Mouse (Mus musculus) embryonic facial prominence, embryonic 14.5 days (tissue): ENCODE data around the gene Bcl7a. TPM values are rescaled to one million over a fixed set of nuclear protein-coding genes. Genes with fewer than 3 reads are reported as not detected.

Experiments used
- ATAC-seq: fragments of 200-750 bp; cut with Nextera tagmentation; 2 replicates; pipeline ENCODE4 v1.8.0; 2017; ENCODE audit warnings: low read depth, moderate number of reproducible peaks, moderate TSS enrichment
- DNase-seq: peaks from one replicate; pipeline ENCODE4 v3.0.0-alpha.2; 2015; ENCODE audit warnings: low spot score
- H3K27ac ChIP-seq: fragments of 300-500 bp; sonication (generic); replicated peaks from 2 replicates; pipeline ENCODE4 v1.5.1; 2014; ENCODE audit warnings: low read depth, mild to moderate bottlenecking, low read length, moderate library complexity
- H3K27me3 ChIP-seq: fragments of 300-500 bp; sonication (generic); replicated peaks from 2 replicates; pipeline ENCODE4 v1.6.1; 2014; ENCODE audit warnings: low read length; ENCODE audit not compliant: control insufficient read depth, insufficient read depth
- H3K36me3 ChIP-seq: fragments of 300-500 bp; sonication (generic); 2 replicates; pipeline ENCODE4 v1.6.1; 2014; ENCODE audit warnings: low read length, mixed read lengths; ENCODE audit not compliant: control insufficient read depth, insufficient read depth
- H3K4me1 ChIP-seq: fragments of 300-500 bp; sonication (generic); 2 replicates; pipeline ENCODE4 v1.6.1; 2014; ENCODE audit warnings: antibody characterized with exemption, low read length; ENCODE audit not compliant: control insufficient read depth, insufficient read depth
- H3K4me2 ChIP-seq: fragments of 300-500 bp; sonication (generic); 2 replicates; pipeline ENCODE4 v1.6.1; 2014; ENCODE audit warnings: low read depth, mild to moderate bottlenecking, low read length, moderate library complexity, mixed read lengths
- H3K4me3 ChIP-seq: fragments of 300-500 bp; sonication (generic); 2 replicates; pipeline ENCODE4 v1.5.1; 2014; ENCODE audit warnings: low read depth, mild to moderate bottlenecking, low read length
- H3K9ac ChIP-seq: fragments of 300-500 bp; sonication (generic); 2 replicates; pipeline ENCODE4 v1.6.1; 2014; ENCODE audit warnings: low read depth, mild to moderate bottlenecking, low read length, moderate library complexity, mixed read lengths
- H3K9me3 ChIP-seq: fragments of 300-500 bp; sonication (generic); 2 replicates; pipeline ENCODE4 v1.6.1; 2016; ENCODE audit warnings: low read length; ENCODE audit not compliant: control insufficient read depth
- WGBS: fragments of 180-500 bp; shearing (Covaris S2); extraction: QIAGEN DNeasy Blood & Tissue Kit; methylation state at CpG from one replicate; pipeline ENCODE4 v1.1.7; 2014; 5-methylcytosine and 5-hydroxymethylcytosine counted together
- polyA plus RNA-seq: library from polyadenylated mRNA; unstranded; fragments of >200 nt; fragmentation: Nextera tagmentation; extraction: Ambion mirVana; gene quantifications from 2 replicates; pipeline ENCODE4 v1.2.1, GENCODE M21; 2014

The Bcl7a gene
- polyA plus RNA-seq = 19.1 and 19.7 TPM in 2 replicates

- WGBS = 2% methylated on average over 36 of the region's 69 CpGs
- Histone ChIP-seq H3K4me3 (peak within 1 kb of the TSS; percentile 94), H3K27me3 (no peaks in the 10 kb centered on the region), H3K9me3 (no peaks in the 10 kb centered on the region), H3K27ac (peak within 1 kb of the TSS; percentile 99), H3K4me1 (peaks cover 19% of the 10 kb centered on the region), H3K4me2 (peak within 1 kb of the TSS; percentile 92), H3K36me3 (peaks cover 3% of the 10 kb centered on the region; the same call in 1 of the 2 replicates), H3K9ac (peak within 1 kb of the TSS; percentile 95)
- DNase-seq = peak; percentile 95
- ATAC-seq = peak; percentile 89
Observed at GRCm38 (mm10) chr5:123343707-123344627, at the start of gene Bcl7a. Gene Bcl7a, plus strand, starts transcription at chr5:123343834.

GRCm38 (mm10) chr5:123294653-123295052 lies 49.0 kb upstream of the Bcl7a start:
- no peaks in the 10 kb centered on the region for H3K36me3 ChIP-seq
- no peak overlapping the region for H3K9ac ChIP-seq
- no peaks in the 10 kb centered on the region for H3K27me3 ChIP-seq
- H3K4me1 ChIP-seq = no peaks in the 10 kb centered on the region
- ATAC-seq (no peak), DNase-seq (peak; percentile 50)
- no peaks in the 10 kb centered on the region for H3K9me3 ChIP-seq
- no peak overlapping the region for H3K4me2 ChIP-seq
- no peak overlapping the region for H3K27ac ChIP-seq
- H3K4me3 ChIP-seq = no peak overlapping the region
- WGBS = 79% methylated on average over 9 of the region's 9 CpGs

- DNase-seq (peak; percentile 31), ATAC-seq (no peak)
- Histone ChIP-seq H3K27me3 (no peaks in the 10 kb centered on the region), H3K4me3 (no peak overlapping the region), H3K36me3 (no peaks in the 10 kb centered on the region), H3K27ac (no peak overlapping the region), H3K4me1 (peaks cover 8% of the 10 kb centered on the region; the same call in 1 of the 2 replicates), H3K4me2 (no peak overlapping the region), H3K9ac (no peak overlapping the region), H3K9me3 (no peaks in the 10 kb centered on the region)
- WGBS = 73% methylated on average over 12 of the region's 12 CpGs
Observed at GRCm38 (mm10) chr5:123296224-123296806, 47.3 kb upstream of the Bcl7a start.

DNA sequence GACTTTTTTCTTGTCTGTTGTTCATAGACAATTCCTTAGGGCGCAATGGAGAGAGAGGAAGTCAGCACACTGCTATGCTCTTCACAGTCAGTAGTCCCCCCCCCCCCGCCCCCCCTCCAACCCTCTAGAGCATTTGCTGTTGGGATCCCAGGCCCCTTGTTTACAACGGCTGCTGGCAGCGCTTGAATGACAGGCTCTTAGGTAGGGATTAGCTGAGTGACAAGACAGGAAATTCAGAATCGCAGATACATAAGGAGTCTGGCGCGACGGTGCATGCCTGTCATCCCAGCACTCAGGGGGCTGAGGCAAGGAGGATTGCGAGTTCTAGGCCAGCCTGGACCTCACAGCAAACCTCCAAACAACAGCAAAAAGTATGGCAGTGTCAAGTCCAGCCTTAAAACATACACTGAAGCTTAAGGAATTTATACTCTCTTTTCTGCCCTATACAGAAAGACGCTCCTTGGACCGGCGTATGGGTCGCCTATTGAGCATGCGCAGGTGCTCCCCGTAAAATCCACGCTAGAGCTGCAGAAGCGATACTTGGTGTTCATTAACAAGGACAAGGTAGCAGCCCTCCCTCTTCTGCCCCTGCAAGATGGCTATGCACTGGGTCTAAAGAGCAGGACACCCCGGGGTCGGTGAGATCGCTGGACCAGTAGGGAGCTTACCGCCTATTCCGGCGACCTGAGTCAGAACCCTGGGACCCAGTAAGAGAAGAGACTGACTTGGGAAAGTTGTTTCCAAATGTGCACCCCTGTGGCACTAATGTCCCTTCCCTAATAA lies 46.5 kb upstream of the Bcl7a start:
- Histone ChIP-seq H3K27me3 (no peaks in the 10 kb centered on the region), H3K9ac (no peak overlapping the region), H3K36me3 (no peaks in the 10 kb centered on the region), H3K4me2 (no peak overlapping the region), H3K4me3 (no peak overlapping the region), H3K27ac (no peak overlapping the region), H3K9me3 (no peaks in the 10 kb centered on the region), H3K4me1 (peaks cover 10% of the 10 kb centered on the region; the same call in 1 of the 2 replicates)
- ATAC-seq (peak; percentile 34), DNase-seq (peak; percentile 48)
- 57% methylated on average over 22 of the region's 23 CpGs for WGBS

- Histone ChIP-seq H3K9ac (no peak overlapping the region), H3K4me2 (no peak overlapping the region), H3K27me3 (no peaks in the 10 kb centered on the region), H3K9me3 (no peaks in the 10 kb centered on the region), H3K4me1 (peaks cover 11% of the 10 kb centered on the region; the same call in 1 of the 2 replicates), H3K27ac (no peak overlapping the region), H3K36me3 (no peaks in the 10 kb centered on the region), H3K4me3 (no peak overlapping the region)
- DNase-seq = no peak
- WGBS = 74% methylated on average over 7 of the region's 7 CpGs
- ATAC-seq = no peak
Observed at GRCm38 (mm10) chr5:123297830-123298229, 45.8 kb upstream of the Bcl7a start.

DNA sequence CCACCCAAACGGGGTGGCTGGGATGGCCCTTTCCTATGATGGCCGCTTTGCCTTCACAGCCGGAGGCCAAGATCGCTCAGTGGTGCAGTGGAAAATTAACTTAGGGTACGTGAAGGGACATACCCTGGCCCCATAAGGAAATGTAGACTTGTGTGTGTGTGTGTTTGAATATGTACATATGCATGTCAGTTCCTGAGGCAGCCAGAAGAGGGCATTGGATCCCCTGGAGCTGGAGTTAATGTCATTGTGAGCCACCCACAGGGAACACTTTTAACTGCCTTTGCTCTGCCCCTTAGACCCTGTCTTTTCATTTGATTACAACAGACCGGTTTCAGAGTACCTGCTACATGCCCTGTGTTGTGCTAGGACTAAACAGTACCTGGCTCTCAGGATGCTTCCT lies 45.1 kb upstream of the Bcl7a start:
- H3K4me2 ChIP-seq = no peak overlapping the region
- WGBS = 86% methylated on average over 6 of the region's 6 CpGs

DNA sequence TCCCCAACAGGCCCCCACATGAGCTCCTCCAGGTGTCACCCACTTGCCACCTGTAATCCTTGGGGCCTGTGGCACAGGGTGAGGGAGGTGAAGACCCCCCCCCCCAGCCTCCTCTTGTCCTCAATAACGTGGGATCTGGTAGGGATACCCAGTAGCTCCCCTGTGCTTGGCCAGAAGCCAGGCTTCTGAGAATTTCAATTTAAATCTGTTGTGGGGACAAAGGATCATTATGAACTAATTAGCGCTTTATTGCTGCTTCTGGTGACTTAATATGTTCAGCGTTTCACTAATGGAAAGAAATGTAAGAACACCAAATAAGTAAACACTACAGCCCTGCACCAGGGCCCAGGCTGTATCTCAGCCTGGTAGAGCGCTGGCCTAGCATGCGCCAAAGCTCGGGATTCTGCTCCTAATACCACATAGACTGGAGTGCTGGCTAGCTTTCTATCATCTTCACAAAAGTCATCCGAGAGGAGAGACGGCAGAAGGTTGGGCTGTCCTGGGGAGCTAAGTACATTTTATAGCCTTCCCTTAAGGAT lies 43.1 kb upstream of the Bcl7a start:
- Histone ChIP-seq H3K4me3 (no peak overlapping the region), H3K4me1 (peaks cover 11% of the 10 kb centered on the region; the same call in 1 of the 2 replicates), H3K27ac (no peak overlapping the region; the same call in 1 of the 2 replicates), H3K9ac (peak overlapping the region; percentile 26; the same call in 1 of the 2 replicates), H3K9me3 (no peaks in the 10 kb centered on the region), H3K27me3 (no peaks in the 10 kb centered on the region), H3K4me2 (peak overlapping the region; percentile 26; the same call in 1 of the 2 replicates), H3K36me3 (no peaks in the 10 kb centered on the region)
- no peak for ATAC-seq
- DNase-seq = no peak
- WGBS = 72% methylated on average over 8 of the region's 8 CpGs

More for the DNA sequence above, 45.1 kb upstream of the Bcl7a start:
- H3K9ac ChIP-seq = no peak overlapping the region
- H3K4me3 ChIP-seq = no peak overlapping the region
- H3K4me1 ChIP-seq = peaks cover 11% of the 10 kb centered on the region; the same call in 1 of the 2 replicates
- no peaks in the 10 kb centered on the region for H3K36me3 ChIP-seq
- DNase-seq (no peak), ATAC-seq (no peak)
- H3K27me3 ChIP-seq = no peaks in the 10 kb centered on the region
- H3K27ac ChIP-seq = no peak overlapping the region
- H3K9me3 ChIP-seq = no peaks in the 10 kb centered on the region
